Mouse (Mus musculus) limb, embryonic 14.5 days (tissue): Measurements from ENCODE around the gene Gm10277. TPM values are rescaled to one million over a fixed set of nuclear protein-coding genes. Genes with fewer than 3 reads are reported as not detected.

ENCODE experiments used
- ATAC-seq: fragments of 200-750 bp; cut with Nextera tagmentation; 2 replicates; pipeline ENCODE4 v1.8.0; 2017; ENCODE audit warnings: low read depth, moderate number of reproducible peaks, moderate TSS enrichment; ENCODE audit not compliant: low FRiP score
- DNase-seq: peaks from one replicate; pipeline ENCODE4 v3.0.0-alpha.2; 2015; ENCODE audit warnings: low spot score
- H3K27ac ChIP-seq: fragments of 300-500 bp; sonication (generic); replicated peaks from 2 replicates; pipeline ENCODE4 v1.5.1; 2014; ENCODE audit warnings: low read depth, mild to moderate bottlenecking, low read length, moderate library complexity, mixed read lengths
- H3K27me3 ChIP-seq: fragments of 300-500 bp; sonication (generic); 2 replicates; pipeline ENCODE4 v1.6.1; 2014; ENCODE audit warnings: low read length, mixed read lengths; ENCODE audit not compliant: control insufficient read depth, insufficient read depth
- H3K36me3 ChIP-seq: fragments of 300-500 bp; sonication (generic); 2 replicates; pipeline ENCODE4 v1.6.1; 2014; ENCODE audit warnings: mild to moderate bottlenecking, low read length, moderate library complexity, mixed read lengths; ENCODE audit not compliant: control insufficient read depth, insufficient read depth
- H3K4me1 ChIP-seq: fragments of 300-500 bp; sonication (generic); 2 replicates; pipeline ENCODE4 v1.6.1; 2014; ENCODE audit warnings: antibody characterized with exemption, low read length, mixed read lengths; ENCODE audit not compliant: control insufficient read depth, insufficient read depth
- H3K4me2 ChIP-seq: fragments of 300-500 bp; sonication (generic); replicated peaks from 2 replicates; pipeline ENCODE4 v1.6.1; 2014; ENCODE audit warnings: low read depth, mild to moderate bottlenecking, low read length, moderate library complexity; ENCODE audit not compliant: severe bottlenecking
- H3K4me3 ChIP-seq: fragments of 300-500 bp; sonication (generic); replicated peaks from 2 replicates; pipeline ENCODE4 v1.5.1; 2014; ENCODE audit warnings: low read length
- H3K9ac ChIP-seq: fragments of 300-500 bp; sonication (generic); 2 replicates; pipeline ENCODE4 v1.6.1; 2014; ENCODE audit warnings: mild to moderate bottlenecking, low read depth, low read length, moderate library complexity; ENCODE audit not compliant: severe bottlenecking
- H3K9me3 ChIP-seq: fragments of 300-500 bp; sonication (generic); 2 replicates; pipeline ENCODE4 v1.6.1; 2016; ENCODE audit warnings: low read length; ENCODE audit not compliant: control insufficient read depth
- POLR2A ChIP-seq: fragments of 200-500 bp; IDR thresholded peaks from 2 replicates; pipeline ENCODE4 v1.8.0; 2012; ENCODE audit warnings: inconsistent platforms, mild to moderate bottlenecking, moderate library complexity, borderline replicate concordance; ENCODE audit not compliant: insufficient read depth, insufficient read length; ENCODE audit errors: extremely low read depth
- WGBS: fragments of 180-500 bp; shearing (Covaris S2); extraction: QIAGEN DNeasy Blood & Tissue Kit; methylation state at CpG from one replicate; pipeline ENCODE4 v1.1.7; 2014; 5-methylcytosine and 5-hydroxymethylcytosine counted together
- polyA plus RNA-seq, 2 experiments: library from polyadenylated mRNA; depleted of rRNA in 1 of 2; stranded (reverse) in 1 of 2; unstranded in 1 of 2; fragments of >200 nt; fragmentation: Nextera tagmentation in 1 of 2; extraction: Ambion mirVana in 1 of 2; gene quantifications; 2 replicates each; pipeline versions ENCODE4 v1.2.1 to v1.2.3; 2012 to 2014

The Gm10277 gene
- polyA plus RNA-seq (2012; rRNA removed) (not detected in 2 replicates), polyA plus RNA-seq (2014; fragmentation: Nextera tagmentation; extraction: Ambion mirVana) (0.75 and 0.89 TPM in 2 replicates)

DNA sequence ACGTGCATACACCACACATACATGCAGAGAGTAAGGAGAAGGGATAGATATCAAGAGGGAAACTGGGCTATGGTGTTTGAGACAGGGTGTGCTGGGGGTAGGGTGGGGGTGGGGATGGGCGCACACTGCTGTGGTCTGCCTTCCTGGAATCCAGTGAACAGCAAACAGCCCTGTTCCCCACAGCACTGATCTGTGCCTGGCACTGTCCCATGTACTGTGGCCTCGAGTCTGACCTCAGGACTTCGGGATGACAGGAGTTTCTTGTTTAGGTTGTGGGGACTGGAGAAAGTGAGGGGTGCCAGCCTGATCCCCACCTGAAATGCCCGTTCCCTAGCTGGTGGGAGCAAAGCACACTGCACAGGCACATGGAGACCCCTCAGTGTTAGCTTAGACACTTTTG, at the start of gene Gm10277:
Gm10277 (minus strand) TSS at position 41 of the 400 bp plus-strand sequence.
- DNase-seq (no peak), ATAC-seq (no peak)
- Histone ChIP-seq H3K36me3 (no peaks in the 10 kb centered on the region), H3K4me2 (no peak within 1 kb of the TSS), H3K9me3 (no peaks in the 10 kb centered on the region), H3K9ac (0 out of 2 replicates have a peak within 1 kb of the TSS, but pooled peaks have one; percentile 16), H3K4me3 (no peak within 1 kb of the TSS), H3K4me1 (peaks cover 59% of the 10 kb centered on the region), H3K27me3 (no peaks in the 10 kb centered on the region), H3K27ac (no peak within 1 kb of the TSS)
- no peak for TF ChIP-seq POLR2A
- 87% methylated on average over 4 of the region's 5 CpGs for WGBS

DNA sequence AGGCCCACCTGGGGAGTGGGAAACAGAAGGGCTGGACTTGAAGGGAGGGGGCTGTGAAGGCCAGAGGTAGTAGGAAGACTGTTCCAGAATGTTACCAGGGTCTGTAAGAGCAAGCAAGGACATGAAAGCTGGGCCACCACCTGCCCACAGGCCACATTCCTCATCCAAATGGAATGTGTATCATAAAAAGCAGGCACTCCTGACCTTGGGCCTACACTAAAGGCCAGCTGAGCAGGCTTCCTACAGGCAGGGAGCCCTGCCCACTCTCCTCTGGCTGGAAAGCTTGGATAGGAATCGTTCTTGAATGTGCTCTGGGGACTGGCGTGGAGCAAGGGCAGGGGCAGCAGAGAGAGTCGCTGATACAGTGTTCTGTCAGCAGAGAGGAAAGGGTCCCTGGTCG, 49.2 kb upstream of the Gm10277 start:
- Histone ChIP-seq H3K4me3 (no peak overlapping the region), H3K27me3 (no peaks in the 10 kb centered on the region), H3K9ac (0 out of 2 replicates have a peak overlapping the region, but pooled peaks have one; percentile 2), H3K9me3 (no peaks in the 10 kb centered on the region), H3K36me3 (peaks cover 71% of the 10 kb centered on the region), H3K4me2 (no peak overlapping the region), H3K27ac (peak overlapping the region; percentile 48; the same call in 1 of the 2 replicates), H3K4me1 (peaks cover 8% of the 10 kb centered on the region; the same call in 1 of the 2 replicates)
- no peak for TF ChIP-seq POLR2A
- DNase-seq (no peak), ATAC-seq (0 out of 2 replicates have a peak, but pooled peaks have one; percentile 20)
- WGBS = 36% methylated on average over 4 of the region's 4 CpGs

DNA sequence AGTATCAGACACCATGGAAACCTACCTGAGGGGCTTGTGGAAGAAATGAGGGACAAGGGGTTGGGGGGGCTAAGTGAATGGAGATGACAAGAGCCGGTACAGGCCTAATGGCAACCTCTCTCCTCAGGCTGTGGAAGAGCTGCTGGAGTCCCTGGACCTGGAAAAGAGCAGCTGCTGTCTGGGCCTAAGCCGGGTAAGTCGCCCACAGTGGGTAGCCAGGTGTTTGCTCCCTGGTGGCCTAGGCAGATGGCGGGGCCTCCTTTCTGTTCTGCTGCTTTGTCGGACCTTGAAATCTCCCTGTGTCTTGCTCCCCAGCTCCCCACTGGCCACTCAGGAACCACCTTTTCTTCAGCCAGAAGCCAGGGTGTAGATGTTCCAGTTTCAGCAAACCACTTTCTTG, 48.7 kb upstream of the Gm10277 start:
- Histone ChIP-seq H3K9ac (0 out of 2 replicates have a peak overlapping the region, but pooled peaks have one; percentile 2), H3K4me3 (no peak overlapping the region), H3K4me1 (peaks cover 8% of the 10 kb centered on the region; the same call in 1 of the 2 replicates), H3K9me3 (no peaks in the 10 kb centered on the region), H3K27me3 (no peaks in the 10 kb centered on the region), H3K27ac (peak overlapping the region; percentile 48; the same call in 1 of the 2 replicates), H3K36me3 (peaks cover 66% of the 10 kb centered on the region), H3K4me2 (no peak overlapping the region)
- DNase-seq (no peak), ATAC-seq (0 out of 2 replicates have a peak, but pooled peaks have one; percentile 47)
- no peak for TF ChIP-seq POLR2A
- 42% methylated on average over 5 of the region's 5 CpGs for WGBS

DNA sequence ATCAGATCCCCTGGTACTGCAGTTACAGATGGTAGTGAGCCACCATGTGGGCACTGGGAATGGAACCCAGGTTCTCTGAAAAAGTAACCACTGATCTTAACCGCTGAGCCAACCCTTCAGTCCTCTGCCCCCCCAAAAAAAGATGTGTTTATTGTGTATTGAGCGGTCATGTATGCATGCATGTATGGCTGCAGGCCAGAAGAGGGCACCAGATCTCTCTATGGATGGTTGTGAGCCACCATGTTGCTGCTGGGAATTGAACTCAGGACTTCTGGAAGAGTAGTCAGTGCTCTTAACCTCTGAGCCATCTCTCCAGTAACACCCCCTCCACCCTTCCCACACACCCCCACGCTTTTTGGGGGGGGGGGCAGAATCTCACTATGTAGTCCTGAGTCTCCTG, 47.6 kb upstream of the Gm10277 start:
- Histone ChIP-seq H3K27me3 (no peaks in the 10 kb centered on the region), H3K36me3 (peaks cover 61% of the 10 kb centered on the region), H3K27ac (no peak overlapping the region), H3K4me1 (peaks cover 6% of the 10 kb centered on the region; the same call in 1 of the 2 replicates), H3K9ac (no peak overlapping the region), H3K4me2 (no peak overlapping the region), H3K4me3 (no peak overlapping the region), H3K9me3 (no peaks in the 10 kb centered on the region)
- no peak for DNase-seq
- WGBS = 82% methylated on average over 3 of the region's 3 CpGs
- ATAC-seq = no peak
- no peak for TF ChIP-seq POLR2A

DNA sequence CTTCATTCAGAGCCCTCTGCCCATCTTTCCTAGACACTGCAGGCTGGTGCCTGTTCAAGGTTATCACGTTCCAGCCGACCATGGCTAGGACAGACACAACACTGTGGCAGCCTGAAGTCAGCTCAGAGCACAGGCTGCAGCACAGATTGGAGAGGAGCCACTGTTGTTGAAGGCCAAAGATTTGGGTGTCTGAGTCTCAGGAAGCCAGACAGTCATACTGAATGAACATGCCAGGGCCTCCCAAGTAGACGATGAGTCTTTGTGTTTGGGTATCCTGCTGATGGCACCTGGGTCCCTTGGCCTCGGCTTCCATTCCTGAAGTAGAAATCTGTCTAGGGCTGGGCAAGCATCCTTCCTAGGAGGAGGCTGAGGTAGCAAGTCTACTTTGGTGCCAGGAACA, 45.0 kb upstream of the Gm10277 start:
- Histone ChIP-seq H3K36me3 (peaks cover 80% of the 10 kb centered on the region), H3K9ac (no peak overlapping the region), H3K27ac (no peak overlapping the region), H3K4me3 (no peak overlapping the region), H3K4me2 (no peak overlapping the region), H3K4me1 (peaks cover 6% of the 10 kb centered on the region; the same call in 1 of the 2 replicates), H3K9me3 (no peaks in the 10 kb centered on the region), H3K27me3 (no peaks in the 10 kb centered on the region)
- ATAC-seq = no peak
- WGBS = 82% methylated on average over 4 of the region's 4 CpGs
- no peak for TF ChIP-seq POLR2A
- no peak for DNase-seq
